9 mouse cellular contexts compared by ENCODE assay signal in the genomic region with DNA sequence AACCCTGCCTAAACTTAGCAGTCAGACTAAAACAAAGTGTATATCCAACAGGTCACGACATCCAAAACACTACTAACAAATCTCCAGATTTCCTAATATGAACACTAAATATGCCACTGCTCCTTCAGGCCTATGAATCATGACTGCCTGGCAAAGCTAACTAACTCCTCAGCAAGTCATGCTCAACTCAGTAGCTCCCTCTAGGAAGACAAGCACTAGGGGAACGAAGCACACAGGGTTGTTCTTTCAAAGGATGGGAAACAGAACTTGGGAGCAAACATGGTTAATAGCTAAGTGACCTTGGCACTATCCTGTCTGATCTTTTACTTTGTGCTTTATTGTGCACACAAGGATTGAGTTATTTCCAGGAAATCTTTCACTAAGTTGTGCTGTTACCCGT. TPM values are rescaled to one million over a fixed set of nuclear protein-coding genes. Genes with fewer than 3 reads are reported as not detected.
DNase-seq lines count a peak whose midpoint lies in the region; ATAC-seq and TF ChIP-seq lines count a peak whose summit lies in the region.
"Had no signal": no experiment of that assay in that cellular context is flagged by ENCODE, and none has a peak within 500 bp of the region (broad histone marks: within the 10 kb centered on the region; RNA-seq: fewer than 3 reads in every experiment).

No protein-coding gene starts in this region.

- TF ChIP-seq EP300 in liver, postnatal 0 days (IDR thresholded peaks at IDR 0.05; ENCODE audit: low read depth): no peak

- H3K9ac ChIP-seq in forebrain, embryonic 14.5 days (ENCODE audit: low read length): no peak overlapping the region
- H3K9ac ChIP-seq in forebrain, embryonic 11.5 days (ENCODE audit: low read length): no peak overlapping the region
- no peak overlapping the region for H3K9ac ChIP-seq in liver, embryonic 11.5 days (ENCODE audit: low read depth, low read length)
- H3K9ac ChIP-seq in liver, embryonic 12.5 days: no peak overlapping the region
- no peak overlapping the region for H3K9ac ChIP-seq in liver, postnatal 0 days (replicated peaks)
- no peak overlapping the region for H3K9ac ChIP-seq in hindbrain, embryonic 11.5 days (ENCODE audit: low read depth, low read length)
- H3K9ac ChIP-seq: limb, embryonic 12.5 days had no signal

- no peak overlapping the region for H3K27ac ChIP-seq in forebrain, embryonic 14.5 days (ENCODE audit: low read depth, low read length)
- H3K27ac ChIP-seq in forebrain, embryonic 11.5 days (ENCODE audit: low read depth, low read length): no peak overlapping the region
- H3K27ac ChIP-seq in liver, embryonic 11.5 days (ENCODE audit: low read depth, low read length): no peak overlapping the region
- no peak overlapping the region for H3K27ac ChIP-seq in liver, embryonic 12.5 days
- H3K27ac ChIP-seq in liver, postnatal 0 days (ENCODE audit: low read depth): no peak overlapping the region
- no peak overlapping the region for H3K27ac ChIP-seq in hindbrain, embryonic 11.5 days (ENCODE audit: low read depth, low read length)

- H3K27me3 ChIP-seq in forebrain, embryonic 14.5 days (replicated peaks; ENCODE audit: control insufficient read depth, insufficient read depth, low read length): no peaks in the 10 kb centered on the region
- no peaks in the 10 kb centered on the region for H3K27me3 ChIP-seq in forebrain, embryonic 11.5 days (ENCODE audit: control insufficient read depth, insufficient read depth, low read length)
- no peaks in the 10 kb centered on the region for H3K27me3 ChIP-seq in liver, embryonic 11.5 days (replicated peaks; ENCODE audit: control insufficient read depth, insufficient read depth, low read length)
- H3K27me3 ChIP-seq in liver, embryonic 12.5 days (replicated peaks): no peaks in the 10 kb centered on the region
- H3K27me3 ChIP-seq in liver, postnatal 0 days (ENCODE audit: insufficient read depth, low read length): no peaks in the 10 kb centered on the region
- no peaks in the 10 kb centered on the region for H3K27me3 ChIP-seq in hindbrain, embryonic 11.5 days (ENCODE audit: control insufficient read depth, insufficient read depth, low read length)
- H3K27me3 ChIP-seq: limb, embryonic 12.5 days had no signal

- H3K36me3 ChIP-seq in forebrain, embryonic 14.5 days (ENCODE audit: control insufficient read depth, insufficient read depth, low read length): peaks cover 35% of the 10 kb centered on the region
- peaks cover 6% of the 10 kb centered on the region; the same call in 1 of the 2 replicates for H3K36me3 ChIP-seq in forebrain, embryonic 11.5 days (ENCODE audit: control insufficient read depth, insufficient read depth, low read length)
- H3K36me3 ChIP-seq in liver, embryonic 11.5 days (ENCODE audit: control insufficient read depth, insufficient read depth, low read length): peaks cover 13% of the 10 kb centered on the region
- peaks cover 48% of the 10 kb centered on the region for H3K36me3 ChIP-seq in liver, embryonic 12.5 days
- peaks cover 38% of the 10 kb centered on the region for H3K36me3 ChIP-seq in liver, postnatal 0 days (replicated peaks; ENCODE audit: insufficient read depth, low read length)
- peaks cover 5% of the 10 kb centered on the region; the same call in 1 of the 2 replicates for H3K36me3 ChIP-seq in hindbrain, embryonic 11.5 days (ENCODE audit: control insufficient read depth, insufficient read depth, low read length)

- 66% methylated on average over 3 of the region's 3 CpGs for WGBS in forebrain, embryonic 14.5 days
- WGBS in forebrain, embryonic 11.5 days: 65% methylated on average over 3 of the region's 3 CpGs
- 65% methylated on average over 3 of the region's 3 CpGs for WGBS in liver, embryonic 11.5 days
- WGBS in liver, embryonic 12.5 days (ENCODE audit: insufficient replicate concordance): 57% methylated on average over 3 of the region's 3 CpGs
- WGBS in liver, postnatal 0 days (ENCODE audit: insufficient replicate concordance): 57% methylated on average over 3 of the region's 3 CpGs
- 69% methylated on average over 3 of the region's 3 CpGs for WGBS in hindbrain, embryonic 11.5 days

- no peak overlapping the region for H3K4me2 ChIP-seq in forebrain, embryonic 14.5 days (ENCODE audit: low read length)
- no peak overlapping the region for H3K4me2 ChIP-seq in forebrain, embryonic 11.5 days (ENCODE audit: low read depth, low read length, severe bottlenecking)
- no peak overlapping the region for H3K4me2 ChIP-seq in liver, embryonic 11.5 days
- no peak overlapping the region for H3K4me2 ChIP-seq in liver, embryonic 12.5 days
- no peak overlapping the region for H3K4me2 ChIP-seq in liver, postnatal 0 days (ENCODE audit: low read depth, low read length)
- H3K4me2 ChIP-seq in hindbrain, embryonic 11.5 days (replicated peaks; ENCODE audit: low read depth, low read length): no peak overlapping the region
- H3K4me2 ChIP-seq: limb, embryonic 12.5 days had no signal

- no peaks in the 10 kb centered on the region for H3K4me1 ChIP-seq in forebrain, embryonic 14.5 days (ENCODE audit: control insufficient read depth, insufficient read depth, low read length)
- H3K4me1 ChIP-seq in forebrain, embryonic 11.5 days (replicated peaks; ENCODE audit: control insufficient read depth, insufficient read depth, low read length): no peaks in the 10 kb centered on the region
- H3K4me1 ChIP-seq in liver, embryonic 11.5 days (replicated peaks; ENCODE audit: control insufficient read depth, insufficient read depth, low read length): no peaks in the 10 kb centered on the region
- H3K4me1 ChIP-seq in liver, embryonic 12.5 days: 0 out of 2 replicates have a peak, but pooled peaks cover 3% of the 10 kb centered on the region
- no peaks in the 10 kb centered on the region for H3K4me1 ChIP-seq in liver, postnatal 0 days (ENCODE audit: insufficient read depth)
- no peaks in the 10 kb centered on the region for H3K4me1 ChIP-seq in hindbrain, embryonic 11.5 days (replicated peaks; ENCODE audit: control insufficient read depth, insufficient read depth, low read length)
- H3K4me1 ChIP-seq: limb, embryonic 12.5 days had no signal

- no peaks in the 10 kb centered on the region for H3K9me3 ChIP-seq in forebrain, embryonic 14.5 days (replicated peaks; ENCODE audit: control insufficient read depth, low read length)
- no peaks in the 10 kb centered on the region for H3K9me3 ChIP-seq in forebrain, embryonic 11.5 days (ENCODE audit: control insufficient read depth, low read length)
- no peaks in the 10 kb centered on the region for H3K9me3 ChIP-seq in liver, embryonic 11.5 days (ENCODE audit: control insufficient read depth, low read length)
- no peaks in the 10 kb centered on the region for H3K9me3 ChIP-seq in liver, embryonic 12.5 days (replicated peaks)
- H3K9me3 ChIP-seq in liver, postnatal 0 days (ENCODE audit: low read length): no peaks in the 10 kb centered on the region
- H3K9me3 ChIP-seq in hindbrain, embryonic 11.5 days (ENCODE audit: control insufficient read depth, low read length): no peaks in the 10 kb centered on the region
- H3K9me3 ChIP-seq: limb, embryonic 12.5 days had no signal

- no peak for ATAC-seq in forebrain, embryonic 14.5 days
- ATAC-seq in forebrain, embryonic 11.5 days (replicated peaks; ENCODE audit: low FRiP score): no peak
- ATAC-seq in liver, embryonic 11.5 days (replicated peaks; ENCODE audit: low FRiP score): peak; percentile 33; the same call in 1 of the 2 replicates
- ATAC-seq in liver, embryonic 12.5 days: no peak
- ATAC-seq in liver, postnatal 0 days: peak; percentile 53
- ATAC-seq in hindbrain, embryonic 11.5 days (ENCODE audit: low FRiP score): no peak

- DNase-seq in forebrain, embryonic 14.5 days (ENCODE audit: low spot score): peak; percentile 46
- DNase-seq in forebrain, embryonic 11.5 days (ENCODE audit: low spot score): no peak
- DNase-seq in liver, embryonic 11.5 days (ENCODE audit: low spot score): no peak
- peak; percentile 63 for DNase-seq in adrenal gland, postnatal 14 days
- no peak for DNase-seq in liver, postnatal 0 days
- DNase-seq in spleen, postnatal 4 days (ENCODE audit: low spot score in 2 of 2): no peak
- DNase-seq in hindbrain, embryonic 11.5 days (ENCODE audit: low spot score): no peak

- H3K4me3 ChIP-seq in forebrain, embryonic 14.5 days (ENCODE audit: low read depth, low read length): no peak overlapping the region
- no peak overlapping the region for H3K4me3 ChIP-seq in forebrain, embryonic 11.5 days (ENCODE audit: low read depth, low read length)
- H3K4me3 ChIP-seq in liver, embryonic 11.5 days (ENCODE audit: low read depth, low read length): no peak overlapping the region
- H3K4me3 ChIP-seq in liver, embryonic 12.5 days: no peak overlapping the region
- H3K4me3 ChIP-seq in liver, postnatal 0 days (ENCODE audit: low read depth, low read length): no peak overlapping the region
- H3K4me3 ChIP-seq in hindbrain, embryonic 11.5 days (ENCODE audit: low read depth, low read length): no peak overlapping the region
- H3K4me3 ChIP-seq: limb, embryonic 12.5 days had no signal

- TF ChIP-seq CTCF in liver, postnatal 0 days (IDR thresholded peaks at IDR 0.05; ENCODE audit: low read depth): peak; percentile 65

RNA-seq across cellular contexts. Expression of a gene that starts 43.9 kb away (rescaled TPM):
- polyA plus RNA-seq in forebrain, embryonic 14.5 days (2014; fragmentation: Nextera tagmentation; extraction: Ambion mirVana): 407 and 415 TPM in 2 replicates
- polyA plus RNA-seq in forebrain, embryonic 11.5 days (2014; fragmentation: Nextera tagmentation; extraction: Ambion mirVana): 327 and 360 TPM in 2 replicates
- 223 and 255 TPM in 2 replicates for polyA plus RNA-seq in liver, embryonic 11.5 days (2014; fragmentation: Nextera tagmentation; extraction: Ambion mirVana)
- 161 and 169 TPM in 2 replicates for polyA plus RNA-seq in liver, embryonic 12.5 days (2016; fragmentation: Nextera tagmentation; extraction: Ambion mirVana)
- total RNA-seq in adrenal gland, postnatal 14 days (2021): 124 and 145 TPM in 2 replicates
- 101 and 117 TPM in 2 replicates for polyA plus RNA-seq in liver, postnatal 0 days (2015; fragmentation: Nextera tagmentation; extraction: Ambion mirVana)
- 366 and 384 TPM in 2 replicates for polyA plus RNA-seq in hindbrain, embryonic 11.5 days (2014; fragmentation: Nextera tagmentation; extraction: Ambion mirVana)

RNA-seq across cellular contexts. Expression of a gene that starts 57.2 kb away (rescaled TPM):
- polyA plus RNA-seq in forebrain, embryonic 14.5 days (2014; fragmentation: Nextera tagmentation; extraction: Ambion mirVana): 18.9 and 24.4 TPM in 2 replicates
- 19.1 and 19.3 TPM in 2 replicates for polyA plus RNA-seq in forebrain, embryonic 11.5 days (2014; fragmentation: Nextera tagmentation; extraction: Ambion mirVana)
- polyA plus RNA-seq in liver, embryonic 11.5 days (2014; fragmentation: Nextera tagmentation; extraction: Ambion mirVana): 11.8 and 12.1 TPM in 2 replicates
- 4.5 and 6.1 TPM in 2 replicates for polyA plus RNA-seq in liver, embryonic 12.5 days (2016; fragmentation: Nextera tagmentation; extraction: Ambion mirVana)
- 20.5 and 36.5 TPM in 2 replicates for total RNA-seq in adrenal gland, postnatal 14 days (2021)
- polyA plus RNA-seq in liver, postnatal 0 days (2015; fragmentation: Nextera tagmentation; extraction: Ambion mirVana): 4.0 and 4.7 TPM in 2 replicates
- 15.1 and 19.4 TPM in 2 replicates for polyA plus RNA-seq in hindbrain, embryonic 11.5 days (2014; fragmentation: Nextera tagmentation; extraction: Ambion mirVana)

Comparison
In these comparisons a context has a peak if more than half of its experiments do, and no peak if none do; other contexts are left out.
1. ATAC-seq: peak in liver, embryonic 11.5 days (single experiment) and liver, postnatal 0 days (single experiment); none in forebrain, embryonic 14.5 days (single experiment), forebrain, embryonic 11.5 days (single experiment), liver, embryonic 12.5 days (single experiment) and hindbrain, embryonic 11.5 days (single experiment).
2. DNase-seq: peak in forebrain, embryonic 14.5 days (single experiment) and adrenal gland, postnatal 14 days (single experiment); none in forebrain, embryonic 11.5 days (single experiment), liver, embryonic 11.5 days (single experiment), liver, postnatal 0 days (single experiment), spleen, postnatal 4 days (0 of 2) and hindbrain, embryonic 11.5 days (single experiment).